Mouse (Mus musculus) E14TG2a.4 (cell line): ENCODE measurements around the gene Kidins220.

ENCODE experiments used
- CTCF ChIP-seq: conservative IDR thresholded peaks from 2 replicates; pipeline ENCODE4 v1.5.1; 2014; ENCODE audit warnings: low read length
- POU5F1 ChIP-seq: IDR thresholded peaks from 2 replicates; pipeline ENCODE4 v1.6.1; 2014; ENCODE audit warnings: low read length, borderline replicate concordance

GRCm38 (mm10) chr12:25054511-25054910 lies 79.8 kb downstream of the Kidins220 start:
- TF ChIP-seq CTCF, result no peak
- no peak for TF ChIP-seq POU5F1
